Mouse (Mus musculus) gastrocnemius, postnatal 25 days (tissue): ENCODE data around the gene Astn2. TPM values are rescaled to one million over a fixed set of nuclear protein-coding genes. Genes with fewer than 3 reads are reported as not detected.

ENCODE experiments used
- DNase-seq: peaks from one replicate; pipeline ENCODE4 v3.0.0; 2022
- total RNA-seq, 2 experiments: library from RNA; stranded (reverse); gene quantifications; 1 replicate in 1 of 2; 2 replicates in 1 of 2; pipeline ENCODE4 v1.2.3; 2021

Gene Astn2
- total RNA-seq, 2 experiments from 2014 or later, result 0.24 to 0.97 TPM

DNA sequence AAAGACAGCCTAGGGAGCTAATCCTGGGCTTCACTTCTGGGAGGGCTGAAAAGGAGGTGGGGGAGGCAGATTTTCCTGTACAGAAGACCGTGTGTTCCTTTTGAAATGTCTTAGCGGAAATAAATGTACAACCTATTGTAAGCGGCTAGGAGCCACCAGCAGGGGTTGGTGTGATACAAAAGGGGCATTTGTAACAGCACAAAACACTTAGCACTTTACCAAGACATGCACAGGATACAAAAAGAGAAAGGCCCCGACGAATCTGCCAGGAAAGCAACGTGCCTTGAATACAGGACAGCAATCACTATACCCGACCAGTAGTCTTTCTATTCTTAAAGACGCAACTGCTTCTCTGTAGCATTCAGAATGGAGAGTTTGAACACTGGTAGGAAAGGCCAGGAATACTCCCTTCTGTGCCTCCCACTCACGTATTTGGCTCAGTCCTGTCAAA lies 564.8 kb downstream of the Astn2 start:
- no peak for DNase-seq

DNA sequence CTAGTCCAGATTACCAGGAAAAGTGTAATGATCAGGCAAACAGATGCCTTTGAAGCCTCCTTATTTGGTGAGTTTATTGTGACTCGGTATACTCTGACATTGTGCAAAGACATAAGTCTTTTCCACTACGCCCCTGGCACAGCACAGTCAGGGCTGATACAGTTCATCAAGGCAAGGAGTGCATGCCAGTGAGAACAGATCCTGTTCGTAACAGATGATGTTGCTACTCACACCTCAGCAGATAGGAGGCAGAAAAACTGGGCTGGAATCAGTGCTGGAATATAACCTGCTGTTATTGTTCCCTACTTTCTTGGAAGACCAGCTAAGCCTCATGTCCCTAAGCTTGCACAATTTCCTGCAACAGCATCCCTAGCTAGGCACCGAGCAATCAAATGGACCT lies 565.6 kb downstream of the Astn2 start:
- no peak for DNase-seq

DNA sequence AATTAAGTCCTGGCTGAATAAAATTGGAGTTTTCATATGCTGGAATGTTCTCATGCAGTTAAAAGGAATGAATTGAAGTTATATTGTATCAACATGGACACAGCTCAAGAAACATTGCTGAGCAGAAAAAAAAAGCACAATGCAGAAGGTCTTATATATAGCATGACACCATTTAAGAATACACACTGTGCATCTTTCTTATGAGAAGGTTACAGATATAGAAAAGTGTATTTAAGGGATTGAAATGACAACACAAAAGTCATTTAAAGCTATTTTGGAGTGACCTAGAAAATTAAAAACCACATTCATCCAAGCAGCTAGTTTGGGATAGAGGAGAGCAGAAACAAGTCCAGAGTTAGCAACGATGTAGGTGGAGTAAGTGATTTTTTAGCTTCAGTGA lies 571.4 kb downstream of the Astn2 start:
- no peak for DNase-seq

DNA sequence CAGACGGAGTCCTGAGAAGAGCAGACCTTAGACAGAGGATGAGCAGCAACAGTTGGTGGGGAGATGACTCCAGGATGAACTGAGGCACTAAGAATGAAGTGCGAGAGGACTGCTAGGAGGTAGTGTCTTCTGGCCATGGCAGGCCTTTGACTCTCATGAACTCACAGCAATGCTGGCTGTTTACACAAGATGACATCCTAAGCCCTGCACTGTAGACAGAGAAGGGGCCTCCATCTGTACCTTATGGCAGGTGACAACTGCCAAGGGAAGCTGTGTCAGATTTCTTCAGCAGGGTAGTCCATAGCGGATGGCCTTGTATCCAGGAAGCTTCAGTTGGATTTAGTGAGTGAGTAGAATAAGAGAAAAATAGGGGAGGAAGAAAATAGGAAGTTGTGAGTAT lies 572.5 kb downstream of the Astn2 start:
- no peak for DNase-seq

DNA sequence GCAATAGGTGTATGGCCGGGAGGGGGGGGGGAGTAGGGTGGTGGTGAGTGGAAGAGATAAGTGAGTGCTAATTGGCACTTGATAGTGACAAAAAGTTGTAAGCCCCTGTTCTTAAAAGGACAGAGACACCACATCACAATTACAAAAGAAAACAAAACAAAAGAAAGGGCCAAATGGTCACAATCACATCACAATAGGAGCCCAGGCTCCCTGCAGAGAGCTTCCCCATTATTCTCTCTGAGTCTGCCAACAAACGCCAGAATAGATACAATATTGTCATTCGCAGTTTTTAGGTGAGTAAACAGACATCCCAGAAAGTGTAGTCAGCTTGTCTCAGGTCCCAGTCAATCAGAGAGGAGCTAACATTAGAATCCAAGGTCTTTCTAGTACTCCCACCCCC lies 573.9 kb downstream of the Astn2 start:
- DNase-seq, result no peak

DNA sequence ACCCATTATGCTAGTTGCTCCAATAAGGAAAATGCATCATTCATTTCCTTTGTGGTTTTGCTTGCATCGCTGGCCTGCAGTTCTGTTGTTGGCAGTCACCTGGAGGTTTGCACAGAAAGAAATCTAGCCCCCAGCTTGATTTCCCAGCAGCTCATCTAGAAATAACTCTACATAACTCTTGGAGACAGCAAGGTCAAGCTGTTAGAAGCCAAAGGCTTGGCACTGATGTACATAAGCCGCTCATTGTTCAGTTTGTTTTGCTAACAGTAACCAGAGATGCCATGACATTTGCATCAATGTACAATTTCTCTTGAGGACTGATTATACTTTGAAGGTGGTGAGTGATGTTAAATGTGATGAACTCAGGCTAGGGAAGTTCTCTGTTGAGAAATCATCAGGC lies 583.3 kb downstream of the Astn2 start:
- no peak for DNase-seq

DNA sequence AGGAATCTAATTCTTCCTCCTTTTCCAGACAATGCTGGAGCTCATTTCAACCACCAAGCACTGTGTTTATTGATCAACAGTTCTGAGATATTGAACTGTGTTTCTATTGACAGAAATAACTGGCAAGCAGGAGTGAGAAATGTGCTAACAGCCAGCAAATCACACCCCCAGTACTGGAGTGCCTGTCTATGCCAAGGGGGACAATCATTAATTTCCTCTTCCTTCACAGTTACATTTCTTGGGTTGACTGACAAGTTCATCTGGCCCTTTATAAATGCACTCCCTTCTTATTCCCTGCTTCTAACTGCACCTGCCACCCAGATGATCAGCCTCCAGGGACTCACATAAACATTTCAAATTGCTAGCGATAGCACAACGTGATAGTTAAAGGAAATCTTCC lies 584.2 kb downstream of the Astn2 start:
- no peak for DNase-seq

DNA sequence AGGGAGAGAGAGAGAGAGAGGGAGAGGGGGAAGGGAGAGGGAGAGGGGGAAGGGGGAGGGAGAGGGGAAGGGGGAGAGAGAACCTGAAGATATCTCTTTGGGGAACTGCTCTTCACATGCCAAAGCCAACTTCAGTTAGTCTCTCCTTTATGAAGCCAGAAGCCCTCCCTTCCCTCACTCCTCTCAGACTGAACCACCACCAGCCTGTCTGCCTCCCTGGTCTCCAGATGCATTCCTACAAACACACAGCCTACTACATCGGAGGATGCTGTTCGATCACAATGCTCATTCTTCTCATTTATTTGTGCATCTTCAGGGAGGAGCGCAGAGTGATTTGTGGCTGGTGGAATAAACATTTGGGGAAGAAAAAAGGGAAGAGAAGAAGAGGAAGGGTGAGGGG lies 584.6 kb downstream of the Astn2 start:
- no peak for DNase-seq

DNA sequence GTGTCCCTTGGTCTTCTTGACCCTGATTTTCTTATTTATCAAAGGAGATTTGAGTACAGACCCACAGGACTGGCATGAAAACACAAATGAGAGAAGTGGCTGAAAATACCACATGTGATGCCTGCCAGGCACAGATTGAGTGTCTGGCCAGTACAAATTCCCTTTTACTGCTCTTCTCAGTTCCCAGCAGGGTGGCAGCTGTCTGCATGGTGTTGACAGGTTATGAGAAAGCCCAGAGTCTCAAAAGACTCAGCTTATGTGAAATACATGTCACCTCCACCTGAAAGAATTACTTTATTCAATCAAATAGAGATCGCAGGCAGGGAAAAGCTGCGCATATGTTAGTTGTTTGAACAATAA lies 590.3 kb downstream of the Astn2 start:
- DNase-seq, result peak; percentile 24

DNA sequence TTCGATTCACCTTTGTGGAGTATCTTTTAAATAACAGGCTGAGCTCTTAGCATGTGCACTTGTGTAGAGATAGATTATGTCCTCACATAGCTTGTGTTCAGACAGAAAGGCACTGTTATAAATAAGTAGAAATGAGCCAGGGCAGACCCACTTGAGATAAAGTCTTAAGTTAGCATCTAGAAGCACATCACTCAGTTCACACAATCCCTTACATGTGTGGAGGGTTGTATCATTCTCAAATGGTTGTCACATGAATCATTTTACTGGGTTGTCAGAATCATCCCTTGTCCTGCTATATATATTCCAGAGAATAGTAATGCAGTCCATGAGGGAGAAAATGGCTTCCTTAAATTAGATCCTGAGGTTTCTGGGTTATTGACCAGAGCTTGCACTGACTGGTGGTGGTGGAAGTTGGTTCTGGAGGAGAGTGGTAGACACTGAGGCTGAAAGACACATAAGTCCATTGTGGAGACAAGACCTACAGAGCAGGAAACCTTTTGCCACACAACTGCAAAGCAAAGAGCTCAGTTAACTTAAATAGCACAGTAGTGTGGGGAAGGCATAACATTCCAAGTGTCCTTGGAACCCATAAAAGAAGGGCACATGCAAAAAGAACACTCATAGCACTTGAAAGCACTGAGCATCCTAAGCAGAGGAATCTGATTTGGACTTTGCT lies 590.8 kb downstream of the Astn2 start:
- DNase-seq, result no peak

DNA sequence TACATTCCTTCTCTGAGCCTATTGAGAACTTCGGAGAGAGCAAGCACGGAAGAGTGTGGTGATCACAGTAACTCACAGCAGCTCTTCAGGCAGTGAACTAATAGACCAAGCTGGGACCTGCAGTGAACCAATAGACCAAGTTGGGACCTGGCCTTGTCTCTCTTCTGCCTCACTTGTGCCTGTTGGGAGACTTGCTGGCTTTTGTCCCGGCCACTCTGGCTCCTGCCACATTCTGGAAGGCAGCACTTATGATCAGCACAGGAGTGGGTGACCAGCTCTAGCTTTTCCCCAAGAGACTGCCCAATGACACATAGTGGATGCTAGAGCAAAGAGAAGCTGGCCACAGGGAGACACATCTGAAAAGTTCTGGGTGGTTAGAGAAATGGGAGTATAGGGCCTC lies 597.1 kb downstream of the Astn2 start:
- DNase-seq, result no peak

DNA sequence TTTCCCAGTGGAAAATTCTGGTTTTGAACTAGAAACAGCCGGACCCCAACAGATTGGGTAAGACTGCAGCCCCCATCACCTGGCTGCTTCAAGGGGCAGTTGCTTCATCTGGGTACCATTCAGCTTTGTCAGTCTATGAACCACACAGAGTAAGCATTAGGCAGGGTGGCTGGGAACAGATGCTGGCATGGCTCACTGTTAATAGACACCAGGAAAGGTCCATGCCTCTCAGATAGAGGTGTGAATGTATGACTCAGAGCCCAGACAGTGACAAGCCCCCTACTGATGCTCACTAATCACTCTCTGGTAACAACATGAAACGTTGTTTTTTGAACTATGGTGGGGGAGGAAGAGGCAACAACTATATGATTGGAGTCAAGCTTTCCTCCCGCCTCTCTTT lies 603.2 kb downstream of the Astn2 start:
- no peak for DNase-seq

DNA sequence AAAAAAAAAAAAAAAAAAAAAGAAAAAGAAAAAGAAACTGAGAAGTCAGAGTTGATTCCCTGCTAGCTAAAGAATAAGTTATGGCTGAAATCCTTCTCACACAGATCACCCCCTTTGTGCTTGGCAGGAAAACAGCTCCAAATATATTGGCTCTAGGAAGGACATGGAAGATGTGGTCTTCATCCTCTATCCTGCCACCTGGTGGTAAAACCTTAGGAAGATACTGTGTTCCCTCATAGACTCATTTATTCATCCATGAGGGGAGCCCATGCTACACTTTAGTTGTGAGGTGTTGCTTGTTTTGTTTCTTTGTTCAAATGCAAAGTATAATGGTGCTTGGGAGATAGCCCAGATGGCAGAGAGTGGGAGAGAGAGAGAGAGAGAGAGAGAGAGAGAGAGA lies 613.4 kb downstream of the Astn2 start:
- no peak for DNase-seq

DNA sequence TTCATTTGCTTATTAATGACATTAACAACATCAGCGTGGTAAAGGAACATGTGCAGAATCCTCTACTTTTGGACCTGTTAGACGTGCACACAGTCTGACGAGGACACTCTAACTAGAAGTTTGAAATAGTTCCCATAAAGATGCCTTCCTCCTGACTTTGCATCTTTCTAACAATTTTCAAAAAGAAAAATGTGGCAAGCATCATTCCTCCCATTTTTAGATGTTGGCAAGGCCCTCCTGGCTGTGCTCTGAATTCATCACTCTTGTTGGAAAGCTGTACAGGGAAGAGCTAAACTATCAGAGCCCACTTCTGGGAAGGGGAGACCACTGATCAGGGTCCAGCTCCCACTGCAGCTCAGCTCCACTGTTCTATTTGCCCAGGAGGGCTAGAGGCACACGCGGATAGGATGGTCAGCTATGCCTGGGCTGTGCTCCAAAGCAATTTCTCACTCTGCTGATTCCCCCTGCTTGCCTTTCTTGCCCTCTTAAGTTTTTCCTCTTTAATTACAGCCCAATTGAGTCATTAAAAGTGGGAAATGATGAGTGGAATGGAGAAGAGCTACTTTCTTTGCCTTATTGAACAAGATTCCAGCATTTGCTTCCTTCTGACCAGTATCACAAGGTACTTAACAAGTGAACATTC lies 630.9 kb downstream of the Astn2 start:
- DNase-seq, result no peak

DNA sequence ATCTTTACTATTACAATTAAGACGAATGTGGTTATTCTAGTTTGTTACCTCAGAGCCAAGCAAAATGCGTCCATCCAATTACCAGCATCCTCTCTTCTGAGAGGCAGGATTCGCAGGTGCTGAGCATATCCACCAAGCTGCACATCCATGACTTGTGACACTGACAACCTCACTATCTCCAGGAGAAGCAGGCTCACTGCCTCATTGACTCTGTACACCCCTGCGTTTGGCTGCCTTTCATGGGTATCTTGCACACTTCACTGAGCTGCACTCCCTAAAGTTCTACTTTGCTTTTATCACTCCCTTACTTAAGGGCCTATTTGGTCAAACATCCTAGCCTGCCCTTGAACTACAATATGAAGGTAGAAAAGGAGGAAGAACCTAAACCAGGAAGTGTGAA lies 633.5 kb downstream of the Astn2 start:
- DNase-seq, result no peak

DNA sequence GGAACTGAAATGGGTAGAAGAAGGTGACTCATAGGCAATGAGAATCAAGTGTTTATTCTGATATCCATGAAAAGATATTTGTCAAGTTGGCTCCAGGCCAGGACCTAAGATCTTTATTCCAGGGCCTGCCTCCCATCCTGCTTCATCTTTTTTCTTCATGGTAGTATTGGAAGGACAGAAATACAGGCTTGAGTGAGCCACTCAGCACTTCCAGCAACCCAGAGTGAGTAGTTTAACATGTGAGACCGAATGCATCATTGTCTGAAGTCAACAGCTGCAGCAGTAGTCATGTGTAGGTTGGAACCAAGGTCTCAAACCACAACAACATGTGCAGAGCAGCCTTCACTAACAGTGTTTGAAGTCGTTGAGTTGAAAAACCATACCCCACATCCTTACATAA lies 636.5 kb downstream of the Astn2 start:
- DNase-seq, result no peak

DNA sequence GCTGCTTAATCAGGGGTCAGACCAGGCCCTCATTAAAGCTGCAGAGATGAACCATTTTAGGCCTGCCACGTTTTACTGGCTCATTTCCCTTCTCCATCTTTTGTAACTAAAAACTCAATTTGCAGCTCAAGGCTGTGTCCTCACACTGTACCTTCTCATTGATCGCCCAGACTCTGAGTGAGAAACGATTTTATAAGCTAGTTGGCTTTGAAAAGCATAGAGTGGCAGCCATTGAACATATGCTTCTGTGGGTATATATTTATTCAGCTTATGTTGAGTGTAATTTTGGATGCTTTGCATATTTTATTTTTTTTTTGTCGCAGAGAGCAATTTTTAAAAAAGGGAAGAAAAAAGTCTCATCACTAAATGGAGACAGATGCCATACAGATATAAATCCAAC lies 637.0 kb downstream of the Astn2 start:
- DNase-seq, result no peak

DNA sequence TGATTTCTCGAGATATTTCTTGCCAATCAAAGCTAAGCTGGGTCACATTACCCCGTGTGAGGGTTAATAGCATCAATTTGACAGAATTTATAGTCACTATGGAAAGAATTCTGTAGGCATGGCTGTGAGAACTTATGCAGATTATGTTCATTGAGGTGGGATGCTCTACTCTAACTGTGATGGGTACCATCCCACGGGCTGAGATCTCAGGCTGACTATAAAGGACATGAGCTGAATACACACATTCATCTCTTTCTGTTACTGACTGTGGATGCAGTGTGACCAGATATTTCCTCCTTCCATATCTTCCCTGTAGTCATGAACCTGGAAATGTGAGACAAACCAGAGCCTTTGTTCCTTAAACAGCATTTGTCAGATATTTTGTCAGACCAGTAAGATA lies 639.1 kb downstream of the Astn2 start:
- DNase-seq, result no peak

DNA sequence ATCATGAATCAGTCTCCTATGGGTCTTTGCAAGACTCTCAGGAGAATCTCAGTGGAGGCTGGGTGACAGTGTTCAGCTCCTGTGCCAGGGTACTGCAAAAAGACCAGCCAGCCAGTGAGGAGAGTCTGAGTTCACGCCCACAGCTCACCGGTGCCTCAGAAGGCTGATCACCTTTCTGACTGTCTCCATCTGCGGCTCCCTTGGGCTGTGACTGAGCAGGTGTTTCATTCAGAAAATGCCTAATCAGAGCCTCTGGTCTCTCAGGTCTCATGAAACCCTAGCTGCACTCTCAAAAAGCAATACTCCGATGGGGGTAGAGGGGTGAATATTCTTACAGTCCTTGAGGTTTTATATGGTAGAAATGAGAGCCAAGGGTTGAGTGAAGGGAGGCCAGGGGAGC lies 640.1 kb downstream of the Astn2 start:
- DNase-seq, result no peak

DNA sequence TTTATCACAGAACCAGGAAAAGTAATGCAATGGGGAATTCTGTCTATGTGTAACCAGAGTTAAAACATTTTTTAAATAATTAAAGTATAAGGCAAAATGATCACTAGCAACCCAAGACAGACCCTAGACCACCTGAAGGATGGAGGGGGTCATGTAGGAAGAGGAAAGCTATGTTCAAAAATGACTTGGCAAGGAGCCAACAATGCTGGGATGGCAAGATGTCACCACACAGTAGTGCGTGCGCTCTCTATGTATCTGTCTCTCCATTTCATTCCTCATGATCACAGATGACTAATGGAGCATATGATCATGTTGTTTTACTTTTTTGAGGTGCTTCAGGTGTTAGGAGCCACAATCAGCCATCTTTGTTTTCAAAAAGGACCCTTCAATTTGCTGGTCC lies 640.6 kb downstream of the Astn2 start:
- no peak for DNase-seq

DNA sequence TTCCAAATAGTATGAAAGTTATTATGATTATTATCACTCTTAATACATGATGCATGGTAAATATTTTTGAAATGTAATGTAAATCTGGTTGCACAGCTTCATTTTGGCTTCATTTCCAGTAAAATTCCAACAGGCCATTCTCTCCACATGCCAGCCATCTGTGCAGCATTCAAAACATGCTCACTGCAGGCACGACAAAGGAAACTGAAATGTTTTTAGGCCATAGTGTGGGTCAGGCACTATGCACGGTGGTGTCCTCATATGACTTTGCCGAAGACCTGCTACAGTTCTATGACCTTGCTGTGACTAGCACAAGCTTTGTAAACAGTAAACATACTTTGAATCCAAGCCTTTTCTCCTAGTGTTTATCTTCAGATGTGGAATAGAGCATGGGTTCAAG lies 642.3 kb downstream of the Astn2 start:
- DNase-seq, result no peak

DNA sequence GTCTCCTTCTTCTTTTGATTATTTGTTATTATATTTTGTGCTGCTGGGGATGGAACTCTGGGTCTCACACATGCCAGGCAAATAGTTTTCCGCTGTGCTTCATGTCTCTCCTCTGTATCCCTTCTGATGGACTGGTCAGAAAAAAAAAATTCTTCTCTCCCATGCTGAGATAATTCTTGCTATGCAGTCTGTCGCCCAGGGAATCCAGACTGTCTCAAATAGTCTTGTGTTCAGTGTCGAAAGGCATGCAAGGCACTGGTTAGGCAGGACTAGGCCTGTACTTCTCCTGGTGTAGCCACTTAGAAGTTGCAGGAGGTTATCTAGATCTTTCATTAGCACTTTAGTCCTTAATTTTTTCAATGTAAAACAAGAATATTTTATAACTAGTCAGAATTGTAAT lies 642.8 kb downstream of the Astn2 start:
- no peak for DNase-seq

DNA sequence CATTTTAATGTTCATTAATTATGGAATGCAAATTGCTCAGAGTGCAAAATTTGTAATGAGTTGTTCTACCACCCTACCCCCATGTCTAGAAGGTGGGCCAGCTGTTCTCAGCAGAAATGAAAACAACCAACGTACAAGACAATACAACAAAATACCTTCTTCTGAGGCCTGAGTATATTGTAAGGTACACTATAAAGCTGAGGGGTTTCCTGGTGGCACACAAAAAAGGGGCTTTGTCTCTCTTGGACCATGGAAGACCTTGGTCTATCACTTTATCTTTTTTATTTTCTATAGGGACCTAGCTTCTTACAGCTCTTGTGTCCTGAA lies 645.6 kb downstream of the Astn2 start:
- DNase-seq, result no peak

DNA sequence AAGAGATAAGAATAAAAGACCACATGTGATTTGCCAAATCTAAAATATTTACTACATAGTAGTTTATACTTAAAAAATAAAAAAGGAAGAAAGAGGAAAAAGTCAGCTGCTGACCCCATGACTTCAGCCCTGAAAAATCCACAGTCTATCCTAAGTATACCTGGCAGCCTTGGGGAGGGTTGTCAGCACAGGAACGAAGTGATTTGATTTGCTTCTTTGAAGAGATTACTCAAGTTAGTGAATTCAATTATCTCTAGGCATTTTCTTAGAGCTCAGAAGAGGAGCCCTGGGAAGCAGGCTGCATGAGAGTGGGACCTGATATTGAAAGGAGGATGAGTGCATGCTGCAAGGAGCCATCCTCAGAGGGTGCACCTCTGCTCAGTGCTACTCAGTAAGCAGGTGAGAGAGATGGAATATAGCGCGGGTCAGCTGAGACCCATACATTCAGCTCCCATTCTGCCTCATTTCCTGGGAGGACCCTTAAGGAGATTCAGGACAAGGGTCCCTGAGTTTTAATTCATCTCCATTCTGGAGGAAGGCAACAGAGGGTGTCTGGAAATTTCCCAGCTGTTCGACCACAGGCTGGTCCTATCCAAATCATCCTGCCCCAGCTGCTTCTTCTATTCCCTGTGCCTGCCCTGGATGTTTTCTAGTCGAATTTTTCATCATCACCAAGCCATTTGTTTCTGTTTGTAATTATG lies 646.1 kb downstream of the Astn2 start:
- DNase-seq, result no peak
